Mouse (Mus musculus) forebrain, postnatal 0 days (tissue): Measurements from ENCODE around the gene Mapk3. TPM values are rescaled to one million over a fixed set of nuclear protein-coding genes. Genes with fewer than 3 reads are reported as not detected.

Experiments used
- ATAC-seq: fragments of 200-750 bp; cut with Nextera tagmentation; 2 replicates; pipeline ENCODE4 v1.8.0; 2017; ENCODE audit warnings: mild to moderate bottlenecking, moderate library complexity
- DNase-seq: peaks from one replicate; pipeline ENCODE4 v3.0.0-alpha.2; 2015
- H3K27ac ChIP-seq: fragments of 300-500 bp; sonication (generic); 2 replicates; pipeline ENCODE4 v1.5.1; 2014; ENCODE audit warnings: low read depth, mild to moderate bottlenecking, antibody characterized with exemption, low read length, moderate library complexity, mixed read lengths
- H3K27me3 ChIP-seq: fragments of 300-500 bp; sonication (generic); 2 replicates; pipeline ENCODE4 v1.6.1; 2014; ENCODE audit warnings: mild to moderate bottlenecking, low read length, mixed read lengths; ENCODE audit not compliant: insufficient read depth
- H3K36me3 ChIP-seq: fragments of 300-500 bp; sonication (generic); 2 replicates; pipeline ENCODE4 v1.6.1; 2014; ENCODE audit warnings: mild to moderate bottlenecking, moderate library complexity; ENCODE audit not compliant: insufficient read depth
- H3K4me1 ChIP-seq: fragments of 300-500 bp; sonication (generic); 2 replicates; pipeline ENCODE4 v1.6.1; 2014; ENCODE audit warnings: antibody characterized with exemption; ENCODE audit not compliant: insufficient read depth
- H3K4me2 ChIP-seq: fragments of 300-500 bp; sonication (generic); 2 replicates; pipeline ENCODE4 v1.6.1; 2014; ENCODE audit warnings: low read depth, mild to moderate bottlenecking, moderate library complexity
- H3K4me3 ChIP-seq: fragments of 300-500 bp; sonication (generic); 2 replicates; pipeline ENCODE4 v1.5.1; 2014; ENCODE audit warnings: low read depth, low read length, mixed read lengths
- H3K9ac ChIP-seq: fragments of 300-500 bp; sonication (generic); 2 replicates; pipeline ENCODE4 v1.6.1; 2014; ENCODE audit warnings: mild to moderate bottlenecking
- H3K9me3 ChIP-seq: fragments of 300-500 bp; sonication (generic); 2 replicates; pipeline ENCODE4 v1.6.1; 2016; ENCODE audit warnings: low read length
- CTCF ChIP-seq: sonication (generic); IDR thresholded peaks from 2 replicates; pipeline ENCODE4 v1.5.1; 2016; ENCODE audit warnings: antibody characterized with exemption, control low read depth, low read depth
- WGBS: fragments of 180-500 bp; shearing (Covaris S2); extraction: QIAGEN DNeasy Blood & Tissue Kit; methylation state at CpG from one replicate; pipeline ENCODE4 v1.1.7; 2014; 5-methylcytosine and 5-hydroxymethylcytosine counted together
- polyA plus RNA-seq: library from polyadenylated mRNA; unstranded; fragments of >200 nt; fragmentation: Nextera tagmentation; extraction: Ambion mirVana; gene quantifications from 2 replicates; pipeline ENCODE4 v1.2.1, GENCODE M21; 2015
- total RNA-seq: library from RNA; depleted of rRNA; stranded (reverse); fragments of >200 nt; gene quantifications from 2 replicates; pipeline ENCODE4 v1.2.3, GENCODE M21; 2014

The Mapk3 gene
- total and polyA plus RNA-seq, 2 experiments from 2014 or later = 131 to 133 TPM

DNA sequence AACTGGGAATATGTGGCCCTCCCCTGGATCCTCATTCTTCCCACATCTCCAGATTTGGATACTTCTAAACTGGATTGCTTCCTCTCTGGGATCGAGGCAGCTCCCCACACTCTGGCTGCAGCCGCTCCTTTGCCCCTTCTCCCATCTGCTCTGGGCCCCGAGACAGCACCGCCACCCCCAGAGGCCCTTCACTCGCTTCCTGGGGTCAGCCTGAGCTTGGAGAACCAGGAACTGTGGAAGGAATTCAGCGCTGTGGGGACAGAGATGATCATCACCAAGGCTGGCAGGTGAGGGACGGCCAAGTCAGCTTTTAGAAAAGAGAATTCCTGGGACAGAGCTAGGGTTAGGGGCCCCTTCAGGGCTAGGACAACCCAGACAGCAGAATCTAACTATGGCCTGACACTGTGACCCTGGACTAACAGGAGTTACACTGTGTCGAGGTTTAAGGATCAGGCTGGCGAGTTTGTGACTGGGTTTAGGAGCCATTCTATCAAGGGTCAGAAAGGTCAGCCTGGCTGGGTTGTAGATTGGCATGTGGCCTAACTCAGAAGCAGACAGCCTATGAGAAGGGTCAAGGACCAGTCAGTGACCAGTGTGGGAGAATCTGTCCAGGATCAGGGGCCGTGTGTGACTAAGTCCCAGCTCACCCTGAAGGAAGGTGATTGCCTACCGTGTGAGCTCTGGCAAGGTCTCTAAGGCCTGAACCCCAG is 22.4 kb downstream of the Mapk3 start:
- no peak overlapping the region for H3K4me3 ChIP-seq
- H3K9ac ChIP-seq = 0 out of 2 replicates have a peak overlapping the region, but pooled peaks have one; percentile 3
- H3K27me3 ChIP-seq = no peaks in the 10 kb centered on the region
- no peak overlapping the region for H3K27ac ChIP-seq
- peaks cover 15% of the 10 kb centered on the region for H3K4me1 ChIP-seq
- DNase-seq (no peak), ATAC-seq (no peak)
- no peak for TF ChIP-seq CTCF
- H3K36me3 ChIP-seq = peaks cover 42% of the 10 kb centered on the region
- peak overlapping the region; percentile 86; the same call in 1 of the 2 replicates for H3K4me2 ChIP-seq
- no peaks in the 10 kb centered on the region for H3K9me3 ChIP-seq
- WGBS = 47% methylated on average over 11 of the region's 11 CpGs

GRCm38 (mm10) chr7:126782693-126783092 is 23.3 kb downstream of the Mapk3 start:
- DNase-seq (no peak), ATAC-seq (no peak)
- H3K36me3 ChIP-seq = peaks cover 51% of the 10 kb centered on the region
- WGBS = 86% methylated on average over 13 of the region's 13 CpGs
- no peaks in the 10 kb centered on the region for H3K9me3 ChIP-seq
- no peak overlapping the region for H3K9ac ChIP-seq
- H3K4me2 ChIP-seq = no peak overlapping the region
- no peak for TF ChIP-seq CTCF
- H3K27me3 ChIP-seq = no peaks in the 10 kb centered on the region
- no peak overlapping the region for H3K4me3 ChIP-seq
- peaks cover 10% of the 10 kb centered on the region; the same call in 1 of the 2 replicates for H3K4me1 ChIP-seq
- H3K27ac ChIP-seq = no peak overlapping the region

- H3K4me2 ChIP-seq = no peak overlapping the region
- no peak overlapping the region for H3K27ac ChIP-seq
- H3K36me3 ChIP-seq = peaks cover 61% of the 10 kb centered on the region
- TF ChIP-seq CTCF = no peak
- WGBS = 92% methylated on average over 7 of the region's 7 CpGs
- ATAC-seq (no peak), DNase-seq (no peak)
- no peaks in the 10 kb centered on the region for H3K27me3 ChIP-seq
- H3K4me1 ChIP-seq = peaks cover 5% of the 10 kb centered on the region; the same call in 1 of the 2 replicates
- H3K4me3 ChIP-seq = no peak overlapping the region
- no peak overlapping the region for H3K9ac ChIP-seq
- no peaks in the 10 kb centered on the region for H3K9me3 ChIP-seq
These were observed 25.1 kb downstream of the Mapk3 start for GRCm38 (mm10) chr7:126784469-126784868.

- Histone ChIP-seq H3K9me3 (no peaks in the 10 kb centered on the region), H3K4me2 (no peak overlapping the region), H3K4me1 (peaks cover 5% of the 10 kb centered on the region; the same call in 1 of the 2 replicates), H3K27ac (no peak overlapping the region), H3K9ac (no peak overlapping the region), H3K4me3 (no peak overlapping the region), H3K36me3 (peaks cover 67% of the 10 kb centered on the region), H3K27me3 (no peaks in the 10 kb centered on the region)
- ATAC-seq = no peak
- 86% methylated on average over 4 of the region's 4 CpGs for WGBS
- no peak for DNase-seq
- TF ChIP-seq CTCF = no peak
These were observed 25.7 kb downstream of the Mapk3 start for GRCm38 (mm10) chr7:126785056-126785455.

GRCm38 (mm10) chr7:126786142-126786541 is 26.7 kb downstream of the Mapk3 start:
- 92% methylated on average over 14 of the region's 14 CpGs for WGBS
- no peak overlapping the region for H3K4me3 ChIP-seq

DNA sequence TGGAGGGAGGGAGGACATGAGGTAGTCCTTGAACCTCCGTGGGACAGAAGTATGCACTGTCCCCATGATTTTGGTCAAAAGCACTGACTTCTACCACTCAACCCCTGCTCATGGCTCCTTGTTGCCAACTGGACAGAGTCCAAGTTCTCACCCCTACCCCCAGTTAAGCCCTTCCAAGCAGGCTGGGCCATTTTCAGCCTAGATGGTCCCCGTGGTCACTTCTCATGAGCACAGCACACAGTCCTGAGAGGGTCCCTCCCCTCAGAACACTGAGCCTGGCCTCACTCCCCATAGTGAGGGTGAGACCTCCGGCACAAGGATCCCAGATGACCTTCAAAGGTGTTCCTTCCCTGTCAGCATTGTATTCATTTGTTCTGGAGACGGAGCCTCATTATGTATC is 29.7 kb downstream of the Mapk3 start:
- 90% methylated on average over 4 of the region's 4 CpGs for WGBS

More at GRCm38 (mm10) chr7:126786142-126786541, 26.7 kb downstream of the Mapk3 start:
- Histone ChIP-seq H3K4me1 (peaks cover 2% of the 10 kb centered on the region; the same call in 1 of the 2 replicates), H3K27me3 (no peaks in the 10 kb centered on the region), H3K4me2 (no peak overlapping the region), H3K27ac (no peak overlapping the region), H3K9me3 (no peaks in the 10 kb centered on the region), H3K9ac (no peak overlapping the region), H3K36me3 (peaks cover 68% of the 10 kb centered on the region)
- no peak for DNase-seq
- TF ChIP-seq CTCF = no peak
- no peak for ATAC-seq

More for the DNA sequence above, 29.7 kb downstream of the Mapk3 start:
- no peak for TF ChIP-seq CTCF
- no peak for DNase-seq
- Histone ChIP-seq H3K4me2 (no peak overlapping the region), H3K27me3 (no peaks in the 10 kb centered on the region), H3K36me3 (peaks cover 64% of the 10 kb centered on the region), H3K9me3 (no peaks in the 10 kb centered on the region), H3K4me1 (peaks cover 4% of the 10 kb centered on the region; the same call in 1 of the 2 replicates), H3K27ac (no peak overlapping the region), H3K4me3 (no peak overlapping the region), H3K9ac (no peak overlapping the region)
- ATAC-seq = no peak
